Mouse (Mus musculus) G1E-ER4 (cell line): ENCODE measurements around the gene Nos3. TPM values are rescaled to one million over a fixed set of nuclear protein-coding genes. Genes with fewer than 3 reads are reported as not detected.

Experiments used
- GATA1 ChIP-seq: IDR thresholded peaks from one replicate; pipeline ENCODE4 v1.8.0; 2012; ENCODE audit warnings: low read length, inconsistent platforms
- polyA plus RNA-seq: library from polyadenylated mRNA; stranded (reverse); fragments of >175 nt; gene quantifications from 2 replicates; pipeline ENCODE4 v1.2.3, GENCODE M21; 2012

Gene Nos3
- polyA plus RNA-seq, 1 experiment, result 0.06 TPM

- TF ChIP-seq GATA1, result no peak
These were observed 35.8 kb downstream of the Nos3 start for GRCm38 (mm10) chr5:24400362-24400761.

DNA sequence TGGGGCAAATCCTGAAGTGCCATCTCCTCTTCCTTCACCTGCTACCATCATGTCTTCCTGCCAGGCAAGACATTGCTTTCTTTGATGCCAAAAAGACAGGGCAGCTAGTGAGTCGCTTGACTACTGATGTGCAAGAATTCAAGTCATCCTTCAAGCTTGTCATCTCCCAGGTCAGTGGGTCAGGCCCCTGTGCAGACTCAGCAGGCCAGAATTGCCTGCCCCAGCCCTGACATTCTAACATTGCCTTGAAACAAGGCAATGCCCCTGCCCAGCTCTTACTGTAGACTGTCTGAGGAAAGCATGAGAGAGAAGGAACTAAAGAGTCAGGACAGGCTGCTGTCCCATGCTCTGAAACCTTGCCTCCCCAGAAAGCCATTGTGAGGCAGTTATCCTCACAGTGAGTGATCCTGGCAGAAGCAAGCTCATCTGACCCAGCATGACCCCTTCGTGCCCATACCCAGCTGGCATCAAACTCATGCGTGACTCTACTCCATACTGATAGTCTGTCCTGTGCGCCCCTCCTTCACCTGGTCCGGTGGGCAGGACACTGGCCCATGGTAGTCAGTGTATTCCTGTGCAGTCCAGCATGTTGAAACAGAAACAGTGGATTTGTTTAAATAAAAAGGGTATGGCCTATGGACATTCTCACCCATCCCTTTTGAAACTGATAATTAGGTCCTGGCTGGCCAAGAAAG lies 36.4 kb downstream of the Nos3 start:
- TF ChIP-seq GATA1, result no peak

DNA sequence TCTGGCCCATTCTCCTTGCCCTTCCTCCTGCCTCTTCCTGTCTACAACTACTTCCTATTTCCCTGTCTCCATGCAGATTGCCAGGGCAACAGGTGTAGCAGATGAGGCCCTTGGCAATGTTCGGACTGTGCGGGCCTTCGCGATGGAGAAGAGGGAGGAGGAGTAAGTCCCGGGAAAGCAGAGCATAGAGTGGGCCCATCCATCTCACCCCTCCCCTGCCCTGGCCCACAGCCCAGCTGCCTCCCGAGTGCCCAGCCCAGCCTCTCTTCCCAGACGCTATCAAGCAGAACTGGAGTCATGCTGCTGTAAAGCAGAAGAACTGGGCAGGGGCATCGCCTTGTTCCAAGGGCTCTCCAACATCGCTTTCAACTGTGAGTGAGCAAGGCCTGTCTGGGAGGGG lies 37.4 kb downstream of the Nos3 start:
- no peak for TF ChIP-seq GATA1

GRCm38 (mm10) chr5:24404594-24405360 lies 40.2 kb downstream of the Nos3 start:
- TF ChIP-seq GATA1, result no peak

- TF ChIP-seq GATA1, result no peak
These were observed 40.8 kb downstream of the Nos3 start for GRCm38 (mm10) chr5:24405389-24405876.

DNA sequence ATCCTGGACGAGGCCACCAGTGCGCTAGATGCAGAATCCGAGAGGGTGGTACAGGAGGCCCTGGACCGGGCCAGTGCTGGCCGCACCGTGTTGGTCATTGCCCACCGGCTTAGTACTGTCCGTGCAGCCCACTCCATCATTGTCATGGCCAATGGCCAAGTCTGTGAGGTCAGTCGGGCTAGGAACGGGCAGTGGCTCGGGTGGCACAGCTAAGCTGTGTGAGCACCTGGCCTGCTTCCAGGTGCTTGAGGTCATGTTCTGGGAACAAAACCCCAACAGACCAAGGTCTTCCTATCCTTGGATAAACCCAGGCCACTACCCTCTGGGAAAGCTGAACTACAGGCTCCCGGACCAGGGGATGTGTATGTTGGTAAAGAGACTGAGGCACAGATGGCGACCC lies 44.0 kb downstream of the Nos3 start:
- no peak for TF ChIP-seq GATA1

DNA sequence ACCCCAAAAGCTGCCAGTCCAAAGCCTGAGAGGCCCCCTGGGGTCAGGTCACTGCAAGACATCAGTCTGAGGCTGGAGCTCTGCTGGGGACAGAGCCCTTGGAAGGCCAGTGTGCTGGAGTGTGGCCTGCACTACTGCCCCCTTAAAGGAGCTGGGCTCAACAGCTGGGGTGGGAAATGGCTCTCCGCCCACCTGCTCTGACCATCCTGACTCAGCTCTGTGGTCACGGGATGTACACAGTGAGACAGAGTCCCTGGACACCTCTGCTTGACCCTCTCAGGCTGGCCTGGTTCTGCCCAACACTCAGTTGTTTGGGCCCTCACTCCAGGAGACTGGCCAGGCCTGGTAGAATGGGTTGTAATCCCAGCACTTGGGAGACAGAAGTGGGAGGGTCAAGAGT lies 44.9 kb downstream of the Nos3 start:
- no peak for TF ChIP-seq GATA1

GRCm38 (mm10) chr5:24412063-24412462 lies 47.5 kb downstream of the Nos3 start:
- no peak for TF ChIP-seq GATA1

DNA sequence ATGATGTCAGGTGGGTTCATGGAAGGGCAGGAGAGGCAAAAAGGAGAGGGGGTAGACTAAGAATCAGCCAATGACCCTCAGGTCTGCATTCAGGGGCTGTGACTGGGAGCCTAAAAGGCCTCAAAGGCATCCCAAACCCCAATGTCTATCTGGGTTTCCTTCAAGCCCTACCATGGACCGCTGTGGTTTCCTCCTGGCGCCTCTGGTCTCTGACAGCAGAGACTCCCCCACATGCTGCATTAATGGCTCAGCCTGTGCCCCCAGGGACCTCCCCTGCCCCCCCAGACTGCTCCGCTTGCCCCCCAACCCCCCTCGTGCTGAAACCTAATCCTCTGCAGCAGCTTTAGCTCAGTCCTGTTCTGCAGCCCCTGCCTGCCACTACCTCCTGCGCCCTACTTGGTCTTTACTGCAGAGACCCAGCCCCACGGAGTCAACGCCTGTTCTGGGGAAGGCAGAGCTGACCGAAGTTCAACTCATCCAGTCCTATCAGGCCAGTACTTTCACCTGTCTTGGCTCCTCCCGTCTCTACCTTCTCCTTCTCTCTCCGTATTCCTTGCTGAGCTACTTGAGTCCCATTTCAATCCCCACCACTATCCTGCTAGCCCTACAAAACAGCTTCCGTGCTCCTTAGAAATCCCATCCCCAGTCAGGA lies 48.6 kb downstream of the Nos3 start, which contains the start of gene Asic3:
TSS of gene Asic3 (plus strand) at position 351 of the 652 bp plus-strand sequence.
- TF ChIP-seq GATA1, result no peak

DNA sequence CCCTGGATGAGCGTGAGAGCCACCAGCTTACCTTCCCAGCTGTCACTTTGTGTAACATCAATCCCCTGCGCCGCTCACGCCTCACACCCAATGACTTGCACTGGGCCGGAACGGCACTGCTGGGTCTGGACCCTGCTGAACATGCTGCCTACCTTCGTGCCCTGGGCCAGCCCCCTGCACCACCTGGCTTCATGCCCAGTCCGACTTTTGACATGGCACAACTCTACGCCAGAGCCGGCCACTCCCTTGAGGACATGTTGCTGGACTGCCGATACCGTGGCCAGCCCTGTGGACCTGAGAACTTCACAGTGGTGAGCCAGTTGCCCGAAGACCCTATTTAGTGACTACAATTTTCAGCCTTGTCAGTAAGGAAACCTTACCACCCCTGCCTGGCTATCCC lies 49.3 kb downstream of the Nos3 start:
- no peak for TF ChIP-seq GATA1

- TF ChIP-seq GATA1, result no peak
These were observed 51.7 kb downstream of the Nos3 start for GRCm38 (mm10) chr5:24416222-24416736.

DNA sequence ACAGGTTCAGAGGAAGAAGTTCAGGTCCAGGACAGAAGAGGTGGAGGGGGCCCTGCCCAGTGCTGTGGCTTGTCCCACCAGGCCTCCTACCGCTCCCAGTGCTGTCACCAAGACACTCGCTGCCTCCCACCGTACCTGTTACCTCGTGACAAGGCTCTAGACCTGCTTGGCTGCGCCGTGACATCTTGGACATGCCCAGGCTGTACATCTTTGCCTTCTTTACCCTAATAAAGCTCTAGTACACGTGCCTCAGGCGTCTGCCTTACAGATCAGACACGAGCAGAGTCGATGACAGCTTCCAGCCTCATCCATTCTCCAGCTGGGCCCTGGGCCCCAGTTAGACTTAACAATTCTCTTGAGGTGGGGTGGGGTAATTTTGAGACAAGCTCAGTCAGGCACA lies 53.0 kb downstream of the Nos3 start:
- TF ChIP-seq GATA1, result no peak

DNA sequence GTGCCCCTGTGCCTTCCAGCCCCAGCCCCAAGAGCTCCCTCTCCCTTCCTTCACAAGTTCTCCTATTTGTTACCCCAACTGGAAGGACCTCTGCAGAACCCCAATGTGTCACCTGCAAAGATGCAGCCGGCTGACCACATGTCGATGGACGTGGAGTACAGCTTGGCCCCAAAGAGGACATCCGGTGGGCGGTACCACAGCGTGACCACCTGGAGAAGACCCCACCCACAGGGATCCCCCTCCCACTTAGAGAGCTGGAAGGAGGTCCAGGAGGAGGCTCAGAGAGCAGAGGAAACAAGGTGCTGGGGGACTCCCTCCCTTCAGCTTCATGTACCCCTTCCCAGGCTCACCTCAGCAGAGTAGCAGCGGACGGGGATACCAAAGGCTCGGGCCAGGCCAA lies 55.8 kb downstream of the Nos3 start:
- TF ChIP-seq GATA1, result no peak

DNA sequence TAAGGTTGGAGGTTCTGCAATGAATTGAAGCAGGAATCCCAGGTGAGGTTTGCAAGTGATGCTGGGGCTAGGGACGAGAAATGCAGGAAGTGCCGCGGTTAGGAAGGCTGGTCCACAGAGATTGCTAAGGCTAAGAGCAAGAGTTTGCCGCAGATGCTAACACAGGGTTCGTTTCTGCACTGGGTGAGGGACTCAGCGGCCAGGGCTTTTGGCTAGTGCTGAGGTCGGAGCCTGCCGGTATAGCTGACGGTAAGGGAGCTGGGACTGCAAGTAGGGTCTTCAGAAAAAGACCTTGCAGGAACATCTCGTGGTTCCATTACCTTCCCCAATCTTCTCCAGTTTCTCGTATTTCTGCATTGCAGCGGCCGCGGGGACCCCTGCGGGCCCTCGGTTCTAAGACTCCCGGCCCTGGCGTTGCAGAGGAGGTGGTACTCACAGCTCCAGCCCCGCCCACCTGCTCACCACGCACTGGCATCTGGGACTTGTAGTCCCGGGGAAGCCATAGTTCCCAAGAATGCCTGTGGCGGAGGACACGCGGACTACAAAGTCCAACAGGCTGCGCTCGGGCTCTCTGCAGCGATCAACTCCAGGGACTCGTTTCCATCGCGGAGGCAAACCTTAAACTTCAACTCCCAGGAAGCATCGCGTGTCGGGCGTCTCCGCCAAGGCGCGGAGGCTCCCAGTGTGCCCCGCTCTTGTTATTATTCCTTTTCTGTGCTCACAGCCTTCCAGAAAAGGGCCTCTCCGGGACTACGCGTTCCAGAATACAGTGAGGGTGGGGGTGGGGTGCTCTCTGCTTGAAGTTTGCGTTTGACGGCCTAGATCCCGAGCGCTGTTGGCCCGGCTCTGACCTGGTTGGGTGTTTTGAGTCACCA lies 58.8 kb downstream of the Nos3 start, which contains the start of the genes Cdk5 and Slc4a2:
TSS of gene Cdk5 (minus strand) at position 402 of the 875 bp plus-strand sequence.
TSS of gene Slc4a2 (plus strand) at position 709 of the 875 bp plus-strand sequence.
- TF ChIP-seq GATA1, result no peak
